Mouse (Mus musculus) liver, embryonic 16.5 days (tissue): ENCODE measurements at regions not wholly inside any gene's neighbourhood (a gene's known extent, or its start where the extent isn't known, plus 50 kb on each side); places are given as distances from the start of the nearest gene placed in this dataset.
A peak's percentile ranks its signal among the peaks of the same experiment; 100 is the strongest.

Source experiments
- ATAC-seq: fragments of 200-750 bp; cut with Nextera tagmentation; 2 replicates; pipeline ENCODE4 v1.8.0; 2017; ENCODE audit warnings: low read depth, mild to moderate bottlenecking, moderate number of reproducible peaks, moderate library complexity
- H3K27ac ChIP-seq: fragments of 300-500 bp; sonication (generic); 2 replicates; pipeline ENCODE4 v1.5.1; 2014; ENCODE audit warnings: mild to moderate bottlenecking, low read length
- H3K27me3 ChIP-seq: fragments of 300-500 bp; sonication (generic); 2 replicates; pipeline ENCODE4 v1.6.1; 2014; ENCODE audit warnings: low read depth, low read length, mixed read lengths; ENCODE audit not compliant: control insufficient read depth, insufficient read depth
- H3K36me3 ChIP-seq: fragments of 300-500 bp; sonication (generic); 2 replicates; pipeline ENCODE4 v1.6.1; 2014; ENCODE audit warnings: mild to moderate bottlenecking; ENCODE audit not compliant: control insufficient read depth, insufficient read depth
- H3K4me1 ChIP-seq: fragments of 300-500 bp; sonication (generic); 2 replicates; pipeline ENCODE4 v1.6.1; 2014; ENCODE audit warnings: low read depth, low read length, mixed read lengths; ENCODE audit not compliant: control insufficient read depth
- H3K4me2 ChIP-seq: fragments of 300-500 bp; sonication (generic); 2 replicates; pipeline ENCODE4 v1.6.1; 2014; ENCODE audit warnings: low read depth, low read length, mixed read lengths
- H3K4me3 ChIP-seq: fragments of 300-500 bp; sonication (generic); 2 replicates; pipeline ENCODE4 v1.5.1; 2014; ENCODE audit warnings: low read depth, mild to moderate bottlenecking, low read length
- H3K9ac ChIP-seq: fragments of 300-500 bp; sonication (generic); 2 replicates; pipeline ENCODE4 v1.6.1; 2014; ENCODE audit warnings: low read depth, low read length
- H3K9me3 ChIP-seq: fragments of 300-500 bp; sonication (generic); replicated peaks from 2 replicates; pipeline ENCODE4 v1.6.1; 2016; ENCODE audit warnings: low read length; ENCODE audit not compliant: control insufficient read depth
- WGBS: fragments of 180-500 bp; shearing (Covaris S2); extraction: QIAGEN DNeasy Blood & Tissue Kit; methylation state at CpG from one replicate; pipeline ENCODE4 v1.1.7; 2014; ENCODE audit not compliant: insufficient replicate concordance; 5-methylcytosine and 5-hydroxymethylcytosine counted together

GRCm38 (mm10) chr11:28702384-28702783 lies 118.3 kb upstream of the Ccdc85a start:
- no peaks in the 10 kb centered on the region for H3K36me3 ChIP-seq
- no peak overlapping the region for H3K27ac ChIP-seq
- H3K9me3 ChIP-seq, result no peaks in the 10 kb centered on the region
- WGBS, result 63% methylated on average over 1 of the region's 1 CpGs
- H3K4me1 ChIP-seq, result no peaks in the 10 kb centered on the region
- no peak overlapping the region for H3K4me2 ChIP-seq
- no peak overlapping the region for H3K9ac ChIP-seq
- H3K4me3 ChIP-seq, result no peak overlapping the region
- no peaks in the 10 kb centered on the region for H3K27me3 ChIP-seq
- no peak for ATAC-seq

DNA sequence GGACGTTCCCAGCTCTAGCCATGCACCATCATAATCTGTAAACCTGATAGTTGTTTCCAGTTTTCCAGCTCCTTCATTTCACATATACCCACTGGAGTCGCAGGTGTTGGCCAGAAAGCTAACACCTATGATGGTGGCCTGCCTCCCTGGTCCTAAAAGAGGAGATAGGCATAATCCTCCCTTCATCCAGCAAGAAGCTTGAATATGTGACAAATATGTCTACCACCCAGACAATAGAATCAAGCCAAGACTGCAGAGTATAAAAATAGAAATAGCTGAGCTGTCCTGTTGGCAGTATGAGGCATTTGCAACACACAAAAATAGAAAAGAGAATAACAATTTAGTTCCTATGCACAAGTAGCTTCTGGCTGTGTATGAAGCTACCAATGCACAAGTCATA lies 117.3 kb upstream of the Ccdc85a start:
- Histone ChIP-seq H3K27me3 (no peaks in the 10 kb centered on the region), H3K27ac (no peak overlapping the region), H3K4me2 (no peak overlapping the region), H3K9ac (no peak overlapping the region), H3K9me3 (no peaks in the 10 kb centered on the region), H3K4me3 (no peak overlapping the region), H3K4me1 (no peaks in the 10 kb centered on the region), H3K36me3 (no peaks in the 10 kb centered on the region)
- ATAC-seq, result no peak
- 56% methylated on average over 2 of the region's 2 CpGs for WGBS

DNA sequence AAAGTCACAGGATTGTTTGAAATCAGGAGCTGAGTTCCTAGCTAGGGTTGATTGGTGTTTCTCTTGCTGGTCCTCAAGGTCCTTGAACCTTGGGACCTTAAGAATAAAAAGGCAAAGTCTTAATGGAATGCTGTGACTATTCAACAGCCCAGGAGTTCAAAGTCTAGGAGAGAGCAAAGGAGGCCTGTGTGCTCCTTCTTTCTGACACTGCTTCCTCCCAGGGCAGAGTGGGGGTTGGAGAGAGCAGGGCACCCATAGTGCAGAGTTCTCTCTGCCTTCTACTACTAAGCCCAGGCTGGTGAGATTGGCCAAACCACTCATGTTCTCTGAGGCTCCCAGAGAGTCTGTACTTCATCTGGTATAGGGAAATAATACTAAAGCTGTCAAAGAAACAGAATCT lies 115.6 kb upstream of the Ccdc85a start:
- Histone ChIP-seq H3K36me3 (no peaks in the 10 kb centered on the region), H3K9ac (no peak overlapping the region), H3K4me3 (no peak overlapping the region), H3K4me1 (no peaks in the 10 kb centered on the region), H3K4me2 (no peak overlapping the region), H3K27ac (no peak overlapping the region), H3K9me3 (no peaks in the 10 kb centered on the region), H3K27me3 (no peaks in the 10 kb centered on the region)
- ATAC-seq, result no peak

DNA sequence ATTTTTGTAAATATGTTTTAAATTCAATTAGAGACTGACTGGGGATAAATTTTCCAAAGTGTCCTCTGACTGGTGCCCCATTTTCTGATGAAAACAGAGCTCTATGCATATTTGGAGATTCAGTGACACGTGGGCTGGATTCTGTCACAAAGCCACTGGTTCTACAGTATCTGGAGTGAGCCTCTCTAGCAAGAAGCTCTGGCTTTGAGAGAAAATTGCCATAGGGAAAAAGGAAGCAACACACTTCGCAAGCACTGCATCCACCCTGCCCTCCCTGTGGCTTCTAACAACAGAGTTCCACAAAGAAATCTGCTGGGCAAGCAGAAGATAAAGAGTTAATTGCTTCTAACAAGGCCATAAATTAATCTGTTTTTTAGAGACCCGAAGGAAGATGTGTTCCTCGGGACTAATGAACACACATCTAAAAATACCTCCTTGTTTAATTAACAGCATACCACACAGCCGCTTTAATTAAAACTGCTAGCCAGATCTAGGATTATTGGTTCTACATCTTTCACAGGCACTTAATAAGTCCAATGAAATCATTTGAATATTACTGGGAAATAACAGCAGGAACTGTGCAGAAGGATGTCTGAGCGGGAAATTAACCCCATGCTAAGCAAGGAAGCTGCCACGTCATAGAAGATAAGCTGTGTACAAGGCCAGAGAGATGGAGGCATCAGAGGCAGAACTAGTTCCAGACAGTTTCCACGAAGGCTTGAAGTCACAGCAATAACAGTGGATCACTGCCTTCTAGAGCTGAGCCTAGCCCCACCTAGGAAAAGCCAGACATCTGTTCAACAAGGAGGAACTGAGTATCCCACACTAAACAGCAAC lies 113.7 kb upstream of the Ccdc85a start:
- Histone ChIP-seq H3K9ac (no peak overlapping the region), H3K36me3 (no peaks in the 10 kb centered on the region), H3K9me3 (no peaks in the 10 kb centered on the region), H3K4me2 (no peak overlapping the region), H3K4me3 (no peak overlapping the region), H3K4me1 (no peaks in the 10 kb centered on the region), H3K27me3 (no peaks in the 10 kb centered on the region), H3K27ac (no peak overlapping the region)
- 37% methylated on average over 8 of the region's 8 CpGs for WGBS
- no peak for ATAC-seq

DNA sequence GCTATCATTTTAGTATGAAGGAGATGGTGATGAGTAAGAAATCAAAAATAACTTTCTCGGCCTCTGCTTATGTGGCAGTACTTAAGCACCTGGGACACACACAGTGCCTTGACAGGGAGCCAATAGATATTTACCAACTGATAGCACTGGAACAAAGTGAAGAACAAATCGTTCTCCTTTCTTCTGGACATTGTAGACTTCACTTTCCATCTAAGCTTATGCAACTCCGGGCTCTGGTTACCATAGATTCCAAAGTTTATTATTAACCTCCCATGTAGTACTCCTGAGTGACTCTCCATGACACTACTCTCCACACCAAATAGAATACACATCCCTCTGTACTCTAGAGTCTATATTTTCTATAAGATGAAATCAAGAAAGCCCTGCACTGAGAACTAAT lies 110.9 kb upstream of the Ccdc85a start:
- Histone ChIP-seq H3K9me3 (no peaks in the 10 kb centered on the region), H3K36me3 (no peaks in the 10 kb centered on the region), H3K4me3 (no peak overlapping the region), H3K27me3 (no peaks in the 10 kb centered on the region), H3K4me2 (no peak overlapping the region), H3K4me1 (no peaks in the 10 kb centered on the region), H3K27ac (no peak overlapping the region), H3K9ac (no peak overlapping the region)
- ATAC-seq, result peak; percentile 87
- 47% methylated on average over 3 of the region's 3 CpGs for WGBS

DNA sequence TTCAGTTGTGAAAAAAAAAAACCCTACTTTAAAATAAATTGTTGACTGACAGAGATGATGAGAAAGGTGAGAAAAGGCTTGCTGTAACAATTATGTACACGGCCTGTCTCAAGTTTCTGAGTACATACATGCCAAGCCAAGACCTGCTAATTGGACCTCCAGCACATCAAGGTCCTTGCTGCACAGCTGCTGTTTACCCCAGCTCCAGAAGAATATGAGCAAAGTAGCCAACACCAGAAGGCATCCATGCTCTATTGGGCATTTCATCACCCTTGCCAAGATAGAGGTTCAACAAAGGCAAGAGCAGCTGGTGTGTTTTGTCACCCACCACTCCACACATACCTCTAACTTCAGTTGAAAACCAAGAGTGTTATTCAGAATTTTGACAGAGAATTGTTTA lies 109.2 kb upstream of the Ccdc85a start:
- H3K9me3 ChIP-seq, result no peaks in the 10 kb centered on the region
- no peak overlapping the region for H3K27ac ChIP-seq
- no peak overlapping the region for H3K9ac ChIP-seq
- H3K4me2 ChIP-seq, result no peak overlapping the region
- ATAC-seq, result no peak
- H3K4me3 ChIP-seq, result no peak overlapping the region
- no peaks in the 10 kb centered on the region for H3K27me3 ChIP-seq
- WGBS, result 21% methylated on average over 1 of the region's 1 CpGs
- no peaks in the 10 kb centered on the region for H3K4me1 ChIP-seq
- H3K36me3 ChIP-seq, result no peaks in the 10 kb centered on the region

DNA sequence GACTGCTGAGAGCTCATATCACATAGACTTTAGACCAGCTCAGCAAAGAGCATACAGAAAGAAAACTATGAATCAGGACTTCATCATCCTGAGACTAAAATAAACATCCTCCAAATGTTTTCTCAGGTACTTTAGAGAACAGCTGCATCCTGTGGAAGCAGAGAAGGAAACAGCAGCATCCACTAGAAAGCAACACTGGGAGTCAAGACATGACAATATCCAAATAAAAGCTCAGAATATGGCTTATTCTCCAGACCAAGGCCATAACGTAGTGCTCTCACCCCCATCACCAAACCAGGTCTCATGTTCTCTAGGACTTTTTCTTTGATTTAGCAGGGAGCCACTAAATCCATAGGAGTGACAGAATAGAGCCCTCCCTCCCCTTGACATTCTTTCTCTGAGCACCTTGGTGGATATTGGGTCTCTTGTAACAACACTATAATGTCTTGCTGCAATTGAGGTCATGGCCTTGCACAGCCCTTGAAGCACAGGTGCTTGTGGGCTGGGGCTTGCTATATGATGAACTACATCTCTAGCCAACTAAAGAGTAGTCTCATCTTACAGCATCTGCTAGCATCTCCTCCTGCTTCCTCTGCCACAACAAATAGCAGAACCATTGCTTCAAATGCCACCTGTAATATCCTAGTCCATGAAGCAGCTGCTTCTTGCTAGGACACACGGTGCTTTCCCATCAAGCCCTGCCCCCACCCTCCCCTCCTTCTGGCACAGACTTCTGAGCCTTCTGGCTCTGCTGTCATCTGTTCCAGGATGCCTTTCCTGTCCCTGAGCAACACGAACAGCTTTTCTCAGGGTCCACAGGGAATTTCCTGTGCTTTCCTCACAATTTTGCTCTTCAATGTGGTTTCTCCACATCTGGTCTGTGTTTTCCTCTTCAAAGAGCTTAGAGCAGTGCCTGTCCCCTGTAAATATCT lies 108.4 kb upstream of the Ccdc85a start:
- no peak overlapping the region for H3K4me3 ChIP-seq
- ATAC-seq, result no peak
- no peaks in the 10 kb centered on the region for H3K4me1 ChIP-seq
- H3K36me3 ChIP-seq, result no peaks in the 10 kb centered on the region
- H3K4me2 ChIP-seq, result no peak overlapping the region
- WGBS, result 25% methylated on average over 3 of the region's 3 CpGs
- no peaks in the 10 kb centered on the region for H3K27me3 ChIP-seq
- H3K9ac ChIP-seq, result no peak overlapping the region
- no peak overlapping the region for H3K27ac ChIP-seq
- no peaks in the 10 kb centered on the region for H3K9me3 ChIP-seq

DNA sequence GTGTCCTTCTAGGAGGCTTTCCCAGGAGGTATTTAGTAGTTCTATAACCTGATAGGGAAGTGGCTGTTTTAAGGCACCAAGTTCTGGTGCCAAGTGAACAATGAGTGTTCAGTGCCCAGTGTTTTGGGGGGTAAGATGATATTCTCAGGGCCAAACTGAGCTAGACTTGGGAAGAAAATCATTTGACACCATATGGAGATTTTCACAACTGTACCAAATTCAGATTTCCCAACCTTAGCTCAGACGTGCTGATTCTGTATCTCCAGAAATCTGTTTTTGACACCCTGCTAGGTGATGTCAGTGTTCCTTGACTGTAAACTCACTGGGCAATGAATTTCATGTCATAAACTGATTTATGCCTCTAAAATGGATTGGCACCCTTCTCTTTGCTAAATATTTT lies 104.3 kb upstream of the Ccdc85a start:
- H3K4me3 ChIP-seq, result no peak overlapping the region
- H3K9ac ChIP-seq, result no peak overlapping the region
- no peaks in the 10 kb centered on the region for H3K27me3 ChIP-seq
- H3K36me3 ChIP-seq, result no peaks in the 10 kb centered on the region
- H3K9me3 ChIP-seq, result no peaks in the 10 kb centered on the region
- H3K4me1 ChIP-seq, result no peaks in the 10 kb centered on the region
- H3K27ac ChIP-seq, result no peak overlapping the region
- ATAC-seq, result no peak
- H3K4me2 ChIP-seq, result no peak overlapping the region
- WGBS, result 46% methylated on average over 1 of the region's 1 CpGs

GRCm38 (mm10) chr11:28685407-28685806 lies 101.3 kb upstream of the Ccdc85a start:
- no peak overlapping the region for H3K9ac ChIP-seq
- H3K36me3 ChIP-seq, result no peaks in the 10 kb centered on the region
- no peak overlapping the region for H3K27ac ChIP-seq
- no peaks in the 10 kb centered on the region for H3K27me3 ChIP-seq
- no peaks in the 10 kb centered on the region for H3K4me1 ChIP-seq
- H3K4me2 ChIP-seq, result no peak overlapping the region
- no peak overlapping the region for H3K4me3 ChIP-seq
- no peaks in the 10 kb centered on the region for H3K9me3 ChIP-seq
- peak; percentile 92 for ATAC-seq
